Mouse (Mus musculus) heart, postnatal 4 days (tissue): ENCODE measurements at regions not wholly inside any gene's neighbourhood (a gene's known extent, or its start where the extent isn't known, plus 50 kb on each side); places are given as distances from the start of the nearest gene placed in this dataset.
A peak's percentile ranks its signal among the peaks of the same experiment; 100 is the strongest.
"Not testable (repeated sequence)": the region's sequence is repeated elsewhere in the genome, so short reads cannot be mapped to it uniquely, and the experiment has no call there.

ENCODE experiments used
- DNase-seq: peaks from one replicate; pipeline ENCODE4 v3.0.0; 2021

- not testable (repeated sequence) for DNase-seq
Measured at GRCm38 (mm10) chr14:53683361-53684015, 570.4 kb downstream of the Dad1 start.

- not testable (repeated sequence) for DNase-seq
Measured at GRCm38 (mm10) chr14:53682679-53683078, 571.2 kb downstream of the Dad1 start.

GRCm38 (mm10) chr14:53681320-53681719 lies 572.6 kb downstream of the Dad1 start:
- DNase-seq, result not testable (repeated sequence)

DNA sequence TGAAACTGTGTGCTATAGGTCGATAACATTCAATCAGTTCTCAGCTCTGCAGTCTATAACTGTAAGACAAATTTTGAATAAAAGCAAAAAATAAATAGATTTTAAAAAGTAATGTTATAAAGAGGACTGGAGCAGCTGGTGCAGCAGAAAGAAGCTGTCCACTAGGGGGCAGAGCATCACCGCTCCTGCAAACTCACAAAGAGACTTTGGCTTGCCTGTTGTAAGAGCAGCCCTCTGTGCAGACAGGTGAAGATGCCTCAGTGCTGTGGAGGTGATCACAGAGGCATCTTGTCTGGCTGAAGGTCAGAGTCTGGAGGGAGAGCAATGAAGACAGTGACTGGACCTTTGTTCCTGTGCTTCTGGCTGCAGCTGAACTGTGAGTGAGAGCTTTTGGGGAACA lies 588.2 kb downstream of the Dad1 start:
- DNase-seq, result peak; percentile 9

DNA sequence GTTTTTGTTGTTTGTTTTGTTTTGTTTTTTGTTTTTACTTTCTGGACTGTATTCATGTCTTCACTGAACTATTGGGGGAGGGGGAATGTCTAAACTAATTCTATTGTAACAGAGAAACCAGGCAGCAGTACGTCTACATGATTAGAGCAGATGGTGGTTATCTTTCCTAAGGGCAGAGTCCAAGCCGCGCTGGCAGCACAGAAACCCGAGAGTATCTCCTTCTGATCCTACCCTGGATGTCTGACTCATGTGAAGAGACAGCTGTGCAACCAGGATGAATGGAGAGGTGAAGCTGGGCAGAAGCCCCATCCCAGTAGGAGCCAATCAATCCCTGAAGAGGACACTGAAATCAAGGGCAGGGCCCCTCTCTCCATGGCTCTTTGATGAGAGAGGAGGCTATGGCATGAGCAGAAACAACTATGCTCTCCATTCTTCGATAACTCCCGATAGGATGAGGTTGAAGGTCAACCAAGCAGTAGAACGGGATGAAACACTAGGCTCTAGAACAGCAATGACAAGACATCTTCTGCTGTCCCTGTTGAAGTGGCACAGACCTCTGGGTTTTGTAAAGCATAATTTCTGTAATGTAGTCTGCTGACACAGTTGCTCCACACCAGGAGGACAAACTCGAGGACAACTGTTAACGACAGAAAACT lies 591.1 kb downstream of the Dad1 start:
- not testable (repeated sequence) for DNase-seq

DNA sequence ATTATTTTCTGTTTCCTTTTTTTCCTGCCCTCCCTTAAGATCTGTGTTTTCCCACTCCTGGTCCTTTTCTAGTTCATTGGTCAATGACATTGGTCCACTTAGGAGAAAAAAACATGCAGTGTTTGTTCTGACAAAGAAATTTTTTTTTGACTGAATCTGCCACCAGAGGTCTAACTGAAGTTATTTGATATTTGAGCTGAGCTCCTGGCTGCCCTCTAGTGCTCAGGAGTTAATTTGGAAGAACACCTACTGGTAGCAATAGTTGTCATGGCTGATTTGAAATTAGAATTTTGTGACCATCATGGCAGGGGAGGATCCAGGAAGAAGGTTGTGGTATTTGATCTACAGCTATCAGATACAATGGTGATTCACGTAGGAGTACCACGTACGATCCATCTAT lies 599.2 kb downstream of the Dad1 start:
- DNase-seq, result not testable (repeated sequence)

DNA sequence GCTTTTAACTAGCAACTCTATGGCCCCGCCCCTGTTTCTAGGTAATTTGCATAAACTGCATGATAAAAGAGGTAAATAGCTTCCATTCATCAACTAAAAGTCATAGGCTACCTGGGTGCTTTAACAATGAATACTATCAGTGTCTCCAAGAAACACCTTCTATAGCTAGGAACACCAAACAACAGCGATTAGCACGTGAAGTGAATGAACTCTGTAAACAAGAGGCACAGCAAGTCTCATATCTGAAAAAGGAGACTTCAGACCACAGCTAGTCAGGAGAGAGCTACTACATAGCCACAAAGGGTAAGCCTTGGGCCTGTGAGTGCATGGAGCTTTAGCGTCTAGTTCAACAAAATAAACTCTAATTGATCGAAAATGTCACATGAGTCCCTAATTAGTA lies 602.8 kb downstream of the Dad1 start:
- not testable (repeated sequence) for DNase-seq

GRCm38 (mm10) chr14:53649189-53649588 lies 604.7 kb downstream of the Dad1 start:
- not testable (repeated sequence) for DNase-seq

DNA sequence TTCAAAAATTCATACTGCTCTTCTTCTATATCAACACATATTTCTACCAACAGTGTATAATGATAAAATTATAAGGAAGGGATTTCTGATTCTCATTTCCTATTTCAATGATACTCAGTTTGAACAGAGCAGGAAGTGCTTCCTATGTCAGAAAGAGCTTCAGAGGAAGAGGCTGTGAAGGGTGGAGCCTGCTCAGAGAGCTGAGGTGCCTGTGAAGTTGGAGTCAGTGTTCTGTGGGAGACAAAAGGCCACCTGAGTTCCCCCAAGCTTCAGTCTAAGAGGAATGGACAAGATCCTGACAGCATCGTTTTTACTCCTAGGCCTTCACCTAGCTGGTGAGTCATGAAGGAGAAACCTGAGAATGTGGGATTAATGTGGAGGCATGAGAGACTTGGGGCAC lies 613.5 kb downstream of the Dad1 start:
- not testable (repeated sequence) for DNase-seq

GRCm38 (mm10) chr14:53637664-53638063 lies 616.2 kb downstream of the Dad1 start:
- DNase-seq, result peak; percentile 10

- not testable (repeated sequence) for DNase-seq
Measured at GRCm38 (mm10) chr14:53635206-53635605, 618.7 kb downstream of the Dad1 start.

DNA sequence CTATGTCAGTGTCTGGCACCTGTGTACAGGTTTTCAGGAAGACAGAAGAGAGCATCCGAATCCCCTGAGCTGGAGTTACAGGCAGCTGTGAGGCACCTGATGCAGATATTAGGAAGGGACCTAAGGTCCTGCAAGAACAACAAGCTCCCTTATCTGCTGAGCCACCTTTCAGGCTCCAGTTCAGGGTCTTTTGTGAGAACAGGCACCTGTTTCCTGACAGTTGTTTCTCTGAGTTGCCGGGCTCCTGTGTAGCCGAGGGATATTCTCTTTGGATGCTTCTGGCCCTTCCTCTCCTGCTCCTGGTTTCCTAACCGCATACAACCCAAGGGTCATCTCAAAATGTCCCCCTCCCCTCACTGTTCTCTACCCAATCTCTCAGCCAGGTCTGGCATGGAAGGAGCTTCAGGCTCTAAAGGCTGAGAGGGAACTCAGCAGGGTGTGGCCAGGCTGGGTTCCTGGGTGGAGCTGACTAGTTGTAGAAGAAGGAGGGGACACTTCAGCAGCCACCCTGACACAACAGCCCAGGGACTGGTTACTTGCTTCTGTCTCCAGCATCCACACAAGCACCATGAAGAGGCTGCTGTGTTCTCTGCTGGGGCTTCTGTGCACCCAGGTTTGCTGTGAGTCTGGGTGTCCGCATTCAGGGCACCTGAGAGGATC lies 619.5 kb downstream of the Dad1 start:
- DNase-seq, result not testable (repeated sequence)

- DNase-seq, result not testable (repeated sequence)
Measured at GRCm38 (mm10) chr14:53633743-53634142, 620.2 kb downstream of the Dad1 start.

GRCm38 (mm10) chr14:53621376-53621775 lies 632.5 kb downstream of the Dad1 start:
- not testable (repeated sequence) for DNase-seq

GRCm38 (mm10) chr14:53616061-53616460 lies 637.8 kb downstream of the Dad1 start:
- DNase-seq, result not testable (repeated sequence)

DNA sequence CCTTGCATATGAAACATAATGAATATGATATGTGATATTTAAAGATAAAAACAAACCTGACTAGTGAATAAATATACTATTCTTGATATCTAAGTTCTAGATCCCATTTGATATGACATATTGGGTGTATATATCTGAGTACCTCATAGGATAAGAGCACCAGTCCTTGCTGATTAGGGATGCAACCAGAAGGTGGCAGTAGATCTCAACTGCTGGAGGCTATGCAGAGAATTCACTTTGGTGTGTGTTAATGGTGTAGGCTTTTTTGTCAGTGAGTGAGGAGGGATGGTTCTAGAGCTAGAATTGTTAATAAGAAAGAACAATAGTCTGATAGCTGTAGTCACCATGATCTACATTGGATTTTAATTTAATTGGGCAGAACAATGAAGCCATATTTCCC lies 639.6 kb downstream of the Dad1 start:
- DNase-seq, result peak; percentile 8

- not testable (repeated sequence) for DNase-seq
Measured at GRCm38 (mm10) chr14:53599299-53599698, 654.6 kb downstream of the Dad1 start.

- not testable (repeated sequence) for DNase-seq
Measured at GRCm38 (mm10) chr14:53597287-53597686, 656.6 kb downstream of the Dad1 start.

DNA sequence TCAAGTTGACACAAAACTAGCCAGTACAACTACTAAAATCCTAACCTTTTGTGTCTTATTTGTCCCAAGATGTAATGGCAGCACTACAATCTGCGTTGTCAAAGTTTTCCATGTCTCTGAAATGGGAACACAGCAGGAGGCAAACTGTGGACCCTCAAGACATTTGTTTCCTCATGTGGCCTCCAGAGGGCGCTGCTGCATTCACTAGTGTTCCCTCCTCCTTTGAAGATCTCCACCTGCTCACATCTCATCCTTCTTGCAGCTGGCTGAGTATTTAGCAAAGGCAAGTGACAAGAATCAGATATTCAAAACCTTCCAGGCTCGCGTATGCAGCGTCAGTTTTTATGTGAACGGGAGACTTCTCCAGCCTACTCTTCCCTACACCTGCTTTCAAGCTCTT lies 663.3 kb downstream of the Dad1 start:
- DNase-seq, result not testable (repeated sequence)

GRCm38 (mm10) chr14:53582528-53582927 lies 671.4 kb downstream of the Dad1 start:
- DNase-seq, result not testable (repeated sequence)

DNA sequence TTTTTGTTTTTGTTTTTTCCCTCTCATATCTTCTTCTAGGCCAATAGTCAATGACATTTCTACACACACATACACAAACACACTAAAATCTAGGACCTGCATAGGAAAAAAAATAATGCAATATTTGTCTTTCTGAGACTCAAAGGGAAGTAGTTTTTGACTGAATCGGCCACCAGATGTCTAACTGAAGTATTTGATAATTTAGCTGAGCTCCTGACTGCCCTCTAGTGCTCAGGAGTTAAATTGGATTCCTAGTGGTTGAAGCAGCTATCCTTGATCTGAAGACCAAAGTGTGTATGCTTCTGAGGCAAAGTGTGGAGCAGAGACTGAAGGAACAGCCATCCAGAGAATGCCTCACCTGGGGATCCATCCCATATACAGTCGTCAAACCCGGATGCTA lies 672.2 kb downstream of the Dad1 start:
- DNase-seq, result not testable (repeated sequence)

DNA sequence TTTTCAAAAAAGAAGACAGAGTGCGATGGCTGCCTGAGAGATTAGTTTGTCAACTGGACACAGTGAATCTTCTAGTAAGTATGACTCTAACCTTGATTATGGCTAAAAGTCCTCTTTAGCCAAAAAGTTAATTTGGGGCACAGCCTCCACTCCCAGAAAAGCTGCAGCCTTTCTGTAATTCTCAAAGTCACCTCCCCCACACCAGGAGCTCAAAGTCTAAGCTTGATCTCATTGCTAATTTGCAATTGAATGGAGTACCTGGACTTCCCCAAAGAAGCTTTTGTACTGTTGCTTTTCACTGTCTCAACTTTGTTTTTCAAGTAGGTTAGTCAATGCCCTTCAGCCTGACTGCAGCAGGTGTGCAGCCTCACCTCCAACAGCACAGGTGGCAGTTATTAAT lies 677.0 kb downstream of the Dad1 start:
- not testable (repeated sequence) for DNase-seq

- not testable (repeated sequence) for DNase-seq
Measured at GRCm38 (mm10) chr14:53572701-53573100, 681.2 kb downstream of the Dad1 start.

DNA sequence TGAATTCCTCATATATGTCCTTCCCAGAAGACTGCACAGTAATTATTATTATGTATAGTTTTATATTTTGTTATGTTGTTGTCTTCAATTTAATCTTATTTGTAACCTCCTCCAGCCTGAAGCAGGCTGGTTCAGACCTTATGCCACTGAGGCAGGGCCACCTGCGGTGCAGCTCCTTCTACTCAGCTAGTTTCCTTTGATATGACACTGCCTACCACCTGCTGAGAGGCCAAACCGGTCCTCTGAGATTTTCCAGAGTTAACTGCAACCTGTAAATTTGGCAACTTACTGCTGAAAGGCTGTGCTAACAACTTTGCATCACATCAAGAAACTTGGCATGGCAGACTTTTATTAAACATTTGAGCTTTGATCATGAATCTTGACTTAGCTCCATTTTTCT lies 691.3 kb downstream of the Dad1 start:
- no peak for DNase-seq
